Mouse (Mus musculus): ENCODE measurements around the gene Tll2. TPM values are rescaled to one million over a fixed set of nuclear protein-coding genes. Genes with fewer than 3 reads are reported as not detected.

Tll2 gene
- polyA plus RNA-seq (2015; fragmentation: Nextera tagmentation; extraction: Ambion mirVana), result not detected in 2 replicates

GRCm38 (mm10) chr19:41206811-41207344 lies at the start of gene Tll2:
Tll2 (minus strand) TSS chr19:41206835.

GRCm38 (mm10) chr19:41076906-41077305 lies 129.7 kb downstream of the Tll2 start, which contains the start of gene Opalin:
Opalin (minus strand) TSS chr19:41077113.

Other genes with a start within 250 kb of the Tll2 start
- gene Blnk, start 212.3 kb downstream of the Tll2 start, polyA plus RNA-seq (2015; fragmentation: Nextera tagmentation; extraction: Ambion mirVana), result 3.2 and 3.6 TPM in 2 replicates
- not detected in 2 replicates for gene Dntt, start 177.6 kb downstream of the Tll2 start, polyA plus RNA-seq (2015; fragmentation: Nextera tagmentation; extraction: Ambion mirVana)
- gene Opalin, start 129.7 kb downstream of the Tll2 start, polyA plus RNA-seq (2015; fragmentation: Nextera tagmentation; extraction: Ambion mirVana), result not detected in 2 replicates
- gene Tm9sf3, start 57.2 kb upstream of the Tll2 start, polyA plus RNA-seq (2015; fragmentation: Nextera tagmentation; extraction: Ambion mirVana), result 100 and 115 TPM in 2 replicates
- 2.0 and 3.4 TPM in 2 replicates for gene Pik3ap1, start 178.3 kb upstream of the Tll2 start, polyA plus RNA-seq (2015; fragmentation: Nextera tagmentation; extraction: Ambion mirVana)